Mouse (Mus musculus) forebrain, embryonic 16.5 days (tissue): ENCODE measurements at regions not wholly inside any gene's neighbourhood (a gene's known extent, or its start where the extent isn't known, plus 50 kb on each side); places are given as distances from the start of the nearest gene placed in this dataset.
"Not testable (repeated sequence)": the region's sequence is repeated elsewhere in the genome, so short reads cannot be mapped to it uniquely, and the experiment has no call there.

Source experiments
- ATAC-seq: fragments of 200-750 bp; cut with Nextera tagmentation; 2 replicates; pipeline ENCODE4 v1.8.0; 2017; ENCODE audit warnings: mild to moderate bottlenecking, moderate library complexity
- H3K27ac ChIP-seq: fragments of 300-500 bp; sonication (generic); 2 replicates; pipeline ENCODE4 v1.5.1; 2014; ENCODE audit warnings: low read length, control low read depth
- H3K27me3 ChIP-seq: fragments of 300-500 bp; sonication (generic); replicated peaks from 2 replicates; pipeline ENCODE4 v1.6.1; 2014; ENCODE audit warnings: low read length; ENCODE audit not compliant: control insufficient read depth, insufficient read depth
- H3K36me3 ChIP-seq: fragments of 300-500 bp; sonication (generic); 2 replicates; pipeline ENCODE4 v1.6.1; 2014; ENCODE audit not compliant: control insufficient read depth, insufficient read depth
- H3K4me1 ChIP-seq: fragments of 300-500 bp; sonication (generic); replicated peaks from 2 replicates; pipeline ENCODE4 v1.6.1; 2014; ENCODE audit warnings: low read length; ENCODE audit not compliant: control insufficient read depth, insufficient read depth
- H3K4me2 ChIP-seq: fragments of 300-500 bp; sonication (generic); 2 replicates; pipeline ENCODE4 v1.6.1; 2014; ENCODE audit warnings: mild to moderate bottlenecking, low read length, control low read depth
- H3K4me3 ChIP-seq: fragments of 300-500 bp; sonication (generic); replicated peaks from 2 replicates; pipeline ENCODE4 v1.5.1; 2014; ENCODE audit warnings: mild to moderate bottlenecking, low read length, control low read depth
- H3K9ac ChIP-seq: fragments of 300-500 bp; sonication (generic); replicated peaks from 2 replicates; pipeline ENCODE4 v1.6.1; 2014; ENCODE audit warnings: low read depth, low read length, control low read depth
- H3K9me3 ChIP-seq: fragments of 300-500 bp; sonication (generic); 2 replicates; pipeline ENCODE4 v1.6.1; 2016; ENCODE audit warnings: low read length; ENCODE audit not compliant: control insufficient read depth
- WGBS: fragments of 180-500 bp; shearing (Covaris S2); extraction: QIAGEN DNeasy Blood & Tissue Kit; methylation state at CpG from one replicate; pipeline ENCODE4 v1.1.7; 2014; 5-methylcytosine and 5-hydroxymethylcytosine counted together

GRCm38 (mm10) chr14:52801705-52802104 is 306.2 kb upstream of the Olfr1507 start:
- H3K4me2 ChIP-seq, H3K9ac ChIP-seq, H3K27me3 ChIP-seq, ATAC-seq, H3K4me1 ChIP-seq, H3K27ac ChIP-seq, H3K4me3 ChIP-seq, H3K36me3 ChIP-seq, H3K9me3 ChIP-seq: not testable (repeated sequence)
- WGBS = 91% methylated on average over 2 of the region's 2 CpGs

GRCm38 (mm10) chr14:52792600-52792999 is 297.1 kb upstream of the Olfr1507 start:
- H3K4me1 ChIP-seq, H3K4me3 ChIP-seq, H3K36me3 ChIP-seq, H3K4me2 ChIP-seq, H3K27ac ChIP-seq, ATAC-seq, H3K27me3 ChIP-seq, H3K9me3 ChIP-seq, H3K9ac ChIP-seq: not testable (repeated sequence)
- WGBS = 95% methylated on average over 7 of the region's 9 CpGs

- not testable (repeated sequence) for H3K9ac ChIP-seq, H3K27ac ChIP-seq, H3K4me2 ChIP-seq, H3K4me3 ChIP-seq, H3K27me3 ChIP-seq, H3K36me3 ChIP-seq, ATAC-seq, H3K4me1 ChIP-seq, H3K9me3 ChIP-seq
- 46% methylated on average over 6 of the region's 6 CpGs for WGBS
Observed at GRCm38 (mm10) chr14:52791828-52792227, 296.3 kb upstream of the Olfr1507 start.

GRCm38 (mm10) chr14:52782832-52783231 is 287.3 kb upstream of the Olfr1507 start:
- not testable (repeated sequence) for H3K27ac ChIP-seq, H3K36me3 ChIP-seq, H3K4me2 ChIP-seq, H3K4me3 ChIP-seq, ATAC-seq, H3K9ac ChIP-seq, H3K4me1 ChIP-seq, H3K9me3 ChIP-seq, H3K27me3 ChIP-seq
- WGBS = 80% methylated on average over 4 of the region's 4 CpGs

- ATAC-seq = not testable (repeated sequence)
Observed at GRCm38 (mm10) chr14:52775816-52776215, 280.3 kb upstream of the Olfr1507 start.

GRCm38 (mm10) chr14:52769450-52769849 is 273.9 kb upstream of the Olfr1507 start:
- H3K4me3 ChIP-seq, H3K4me2 ChIP-seq, H3K4me1 ChIP-seq, H3K27me3 ChIP-seq, H3K27ac ChIP-seq, H3K9me3 ChIP-seq, ATAC-seq, H3K36me3 ChIP-seq, H3K9ac ChIP-seq: not testable (repeated sequence)
- WGBS = no CpG with 5 or more reads among the region's 1 CpGs

More at GRCm38 (mm10) chr14:52775816-52776215, 280.3 kb upstream of the Olfr1507 start:
- not testable (repeated sequence) for H3K9ac ChIP-seq, H3K4me3 ChIP-seq, H3K27me3 ChIP-seq, H3K27ac ChIP-seq, H3K9me3 ChIP-seq, H3K4me2 ChIP-seq, H3K36me3 ChIP-seq, H3K4me1 ChIP-seq
- 81% methylated on average over 2 of the region's 2 CpGs for WGBS

GRCm38 (mm10) chr14:52752159-52752558 is 256.6 kb upstream of the Olfr1507 start:
- H3K4me3 ChIP-seq, H3K36me3 ChIP-seq, H3K4me1 ChIP-seq, H3K27ac ChIP-seq, ATAC-seq, H3K9me3 ChIP-seq, H3K4me2 ChIP-seq, H3K27me3 ChIP-seq, H3K9ac ChIP-seq: not testable (repeated sequence)
- 74% methylated on average over 1 of the region's 1 CpGs for WGBS

GRCm38 (mm10) chr14:52726680-52727079 is 231.1 kb upstream of the Olfr1507 start:
- not testable (repeated sequence) for H3K4me3 ChIP-seq, H3K9me3 ChIP-seq, H3K9ac ChIP-seq, H3K36me3 ChIP-seq, H3K4me1 ChIP-seq, ATAC-seq, H3K27me3 ChIP-seq, H3K4me2 ChIP-seq, H3K27ac ChIP-seq
- WGBS = 67% methylated on average over 2 of the region's 3 CpGs

- not testable (repeated sequence) for ATAC-seq, H3K4me3 ChIP-seq, H3K9ac ChIP-seq, H3K27me3 ChIP-seq, H3K9me3 ChIP-seq, H3K4me2 ChIP-seq, H3K27ac ChIP-seq, H3K4me1 ChIP-seq, H3K36me3 ChIP-seq
- 100% methylated on average over 1 of the region's 1 CpGs for WGBS
Observed at GRCm38 (mm10) chr14:52724988-52725387, 229.4 kb upstream of the Olfr1507 start.

- Histone ChIP-seq H3K4me3 (no peak overlapping the region), H3K4me1 (no peaks in the 10 kb centered on the region), H3K9me3 (no peaks in the 10 kb centered on the region; the same call in 1 of the 2 replicates), H3K27ac (no peak overlapping the region), H3K4me2 (no peak overlapping the region), H3K27me3 (no peaks in the 10 kb centered on the region), H3K9ac (no peak overlapping the region), H3K36me3 (no peaks in the 10 kb centered on the region)
- 90% methylated on average over 9 of the region's 9 CpGs for WGBS
- no peak for ATAC-seq
Observed at GRCm38 (mm10) chr14:52720640-52721039, 225.1 kb upstream of the Olfr1507 start.
